Mouse (Mus musculus) adrenal gland, postnatal 36 days (tissue): ENCODE measurements at regions not wholly inside any gene's neighbourhood (a gene's known extent, or its start where the extent isn't known, plus 50 kb on each side); places are given as distances from the start of the nearest gene placed in this dataset.
"Not testable (repeated sequence)": the region's sequence is repeated elsewhere in the genome, so short reads cannot be mapped to it uniquely, and the experiment has no call there.

ENCODE experiments used
- DNase-seq, 2 experiments: peaks; one replicate each; pipeline ENCODE4 v3.0.0; 2021; ENCODE audit warnings: mixed read lengths in 1 of 2

DNA sequence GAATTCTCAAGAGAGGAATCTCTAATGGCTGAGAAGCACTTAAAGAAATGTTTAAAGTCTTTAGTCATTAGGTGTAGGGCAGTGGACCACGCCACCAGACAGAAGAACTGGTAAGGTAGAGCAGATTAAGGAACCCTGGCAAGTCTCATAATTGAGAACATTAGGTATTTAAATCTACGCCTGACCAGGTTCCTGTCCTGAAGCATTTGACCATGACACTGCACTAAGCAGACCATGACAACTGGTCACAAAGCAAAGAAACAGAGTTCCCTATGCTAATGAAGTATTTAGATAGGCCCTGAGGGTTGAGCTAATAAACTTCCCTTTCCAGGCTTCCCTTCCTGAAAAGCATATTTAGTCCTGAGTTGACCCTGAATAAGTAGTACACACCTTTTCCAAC, 562.3 kb downstream of the Cdh11 start:
- DNase-seq: no peak

DNA sequence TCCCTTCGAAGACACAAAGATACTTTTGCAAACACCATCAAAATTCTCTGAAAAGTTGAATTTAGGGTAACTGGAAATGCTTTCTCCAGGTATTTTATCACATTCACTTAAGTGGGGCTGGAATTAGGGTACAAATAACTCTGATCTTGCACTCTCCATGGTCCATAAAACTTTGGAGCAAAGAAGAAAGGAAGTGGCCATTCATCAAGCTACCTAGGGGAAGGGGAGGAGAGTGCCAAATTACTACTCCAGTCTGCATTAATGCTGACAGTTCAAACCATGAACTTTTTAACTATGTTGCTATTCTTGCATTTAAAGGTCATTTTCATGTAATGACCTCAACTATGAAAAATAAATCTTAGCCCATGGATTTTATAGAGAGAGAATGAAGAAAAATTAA, 579.8 kb downstream of the Cdh11 start:
- DNase-seq: no peak

DNA sequence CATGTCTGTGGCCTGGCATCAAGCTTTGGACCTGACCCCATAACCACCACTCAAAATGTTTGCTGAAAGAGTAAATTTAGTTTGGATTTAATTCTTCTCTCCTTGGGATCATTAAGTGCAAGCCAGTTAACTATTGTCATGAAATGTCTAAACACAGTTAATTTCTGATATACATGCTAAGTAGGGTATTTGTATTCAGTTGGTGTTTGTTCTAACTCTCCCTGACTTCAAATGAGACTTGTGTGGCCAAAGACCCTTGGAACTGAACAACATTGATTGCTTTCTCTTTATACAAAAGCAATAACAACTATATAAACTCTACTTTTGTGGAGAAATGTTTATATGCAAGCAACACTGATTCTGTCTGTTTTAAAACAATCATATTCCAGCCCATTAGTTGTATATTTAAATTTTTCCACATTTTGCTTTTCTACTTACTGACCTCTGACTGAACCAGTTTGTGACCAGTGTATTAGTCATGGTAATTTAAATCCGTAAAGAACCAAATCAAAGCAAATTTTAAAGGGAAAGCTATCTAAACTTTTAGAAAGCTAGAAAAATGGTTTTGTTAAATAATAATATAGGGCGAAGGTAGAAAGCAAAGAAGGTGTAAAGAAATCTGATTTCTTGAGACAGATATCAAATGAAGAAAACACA, 625.8 kb downstream of the Cdh11 start:
- DNase-seq: no peak

DNA sequence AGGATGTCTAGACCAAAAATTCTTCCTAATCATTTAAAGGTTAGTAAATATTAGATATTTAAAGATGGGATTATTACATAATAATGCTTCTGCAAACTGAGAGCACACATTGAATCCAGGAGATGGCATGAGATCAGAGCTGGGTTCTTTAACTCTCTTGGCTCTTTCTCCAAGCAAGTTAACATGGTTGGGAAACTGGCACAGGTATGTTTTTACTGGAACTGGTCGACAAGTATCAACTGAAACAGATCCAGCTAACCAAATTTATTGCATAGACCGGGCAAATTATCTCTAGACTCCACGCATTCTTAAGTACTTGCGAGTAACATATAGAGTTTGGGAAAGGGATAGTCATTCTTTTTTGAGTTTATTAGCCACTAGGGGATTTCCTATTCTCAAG, 666.8 kb downstream of the Cdh11 start:
- DNase-seq: no peak

DNA sequence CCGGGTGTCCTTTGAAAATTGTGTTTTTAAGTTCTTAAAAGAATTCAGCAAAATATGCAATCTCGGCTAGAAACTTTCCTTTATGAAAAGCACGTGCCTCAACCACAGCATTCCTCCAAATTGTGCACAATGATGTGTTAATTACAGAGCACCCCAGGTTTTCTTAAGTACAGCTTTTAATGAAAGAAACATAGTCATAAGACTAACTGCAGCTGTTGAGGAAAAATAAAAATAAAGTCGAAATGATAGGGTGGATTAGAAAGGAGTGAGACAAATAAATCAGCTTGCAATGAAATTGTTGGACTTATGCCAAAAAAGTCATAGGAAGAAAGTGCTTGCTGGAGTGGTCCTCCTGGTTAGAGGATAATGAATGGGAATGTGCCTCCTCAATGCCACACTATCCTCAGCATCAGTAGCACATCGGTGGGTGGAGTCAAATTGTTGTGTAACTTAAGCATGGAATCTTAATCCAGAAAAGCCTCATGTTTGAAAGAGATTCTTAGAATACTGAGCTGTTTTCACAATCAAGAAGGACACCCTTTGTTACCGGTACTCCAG, 668.5 kb downstream of the Cdh11 start:
- DNase-seq: no peak

DNA sequence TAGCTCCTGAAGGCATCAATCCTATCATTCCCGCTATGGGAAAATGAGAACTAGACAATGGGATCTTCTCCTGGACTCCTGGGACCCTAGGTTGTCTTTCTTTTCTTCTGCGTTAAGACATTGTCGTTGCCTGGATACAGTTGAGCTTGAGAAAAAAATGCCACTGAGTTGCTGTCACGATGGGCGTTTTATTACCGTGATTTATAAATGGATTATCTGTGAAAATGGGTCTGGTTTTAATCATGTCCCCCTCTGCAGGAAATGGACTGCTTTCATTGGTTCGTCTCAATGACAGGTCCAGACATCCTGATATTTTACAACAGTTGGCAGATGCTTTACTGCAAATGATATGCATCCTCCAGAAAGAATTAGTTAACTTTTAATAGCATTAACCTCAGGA, 681.7 kb downstream of the Cdh11 start:
- no peak for DNase-seq

DNA sequence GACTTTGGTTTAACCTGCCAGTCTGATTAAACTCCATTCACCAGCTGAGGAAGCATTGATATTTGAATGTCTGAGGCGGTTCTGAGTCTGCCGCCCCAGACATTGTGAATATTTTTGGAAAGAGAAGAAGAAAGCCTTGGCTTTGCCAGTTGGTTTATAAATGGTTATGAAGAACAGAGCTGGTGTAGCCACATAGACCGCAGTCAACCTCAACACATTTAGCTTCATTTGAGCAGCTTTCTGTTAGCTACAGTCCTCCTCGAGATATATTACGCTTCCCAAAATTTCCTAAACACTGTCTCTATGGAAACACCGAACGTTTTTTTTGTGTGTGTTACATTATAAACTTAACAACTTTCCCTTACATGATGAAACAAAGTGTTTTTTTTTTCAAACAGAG, 688.7 kb downstream of the Cdh11 start:
- no peak for DNase-seq

DNA sequence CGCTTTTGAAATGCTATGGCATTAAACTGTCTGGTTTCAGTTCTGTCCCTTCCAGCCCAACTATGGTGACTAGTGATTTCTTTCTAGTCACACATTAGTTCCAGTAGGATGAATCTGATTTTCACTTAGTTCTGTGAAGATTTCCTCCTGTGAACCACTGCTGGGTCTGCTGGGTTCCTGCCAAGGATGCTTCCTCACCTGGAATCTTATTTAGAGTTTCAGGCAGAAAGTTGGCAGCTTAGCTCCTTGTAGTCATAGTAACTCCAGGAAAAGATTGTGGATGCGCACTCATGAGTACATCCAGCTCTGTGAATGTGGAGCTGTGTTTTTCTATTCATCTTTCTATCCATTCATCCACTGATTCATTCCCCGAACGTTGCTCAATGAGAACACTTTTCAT, 699.5 kb downstream of the Cdh11 start:
- DNase-seq: no peak

DNA sequence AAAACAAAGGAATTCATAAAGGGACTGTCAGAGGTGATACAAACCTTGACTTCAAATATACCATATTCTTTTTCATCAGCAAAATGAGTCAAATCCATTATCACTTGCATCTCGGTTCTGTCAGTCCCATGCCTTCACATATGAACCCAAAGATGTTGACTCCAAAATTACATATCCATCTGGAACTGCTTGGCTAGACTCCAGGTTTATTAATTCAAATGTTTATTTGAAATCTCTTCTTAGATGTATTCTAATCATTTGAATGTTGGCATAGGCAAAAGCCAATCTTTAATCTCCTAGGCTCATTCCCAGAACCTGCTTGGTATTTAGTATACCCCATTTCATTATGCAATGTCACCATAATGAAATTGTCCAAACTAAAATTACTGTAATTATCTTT, 709.8 kb downstream of the Cdh11 start:
- no peak for DNase-seq

DNA sequence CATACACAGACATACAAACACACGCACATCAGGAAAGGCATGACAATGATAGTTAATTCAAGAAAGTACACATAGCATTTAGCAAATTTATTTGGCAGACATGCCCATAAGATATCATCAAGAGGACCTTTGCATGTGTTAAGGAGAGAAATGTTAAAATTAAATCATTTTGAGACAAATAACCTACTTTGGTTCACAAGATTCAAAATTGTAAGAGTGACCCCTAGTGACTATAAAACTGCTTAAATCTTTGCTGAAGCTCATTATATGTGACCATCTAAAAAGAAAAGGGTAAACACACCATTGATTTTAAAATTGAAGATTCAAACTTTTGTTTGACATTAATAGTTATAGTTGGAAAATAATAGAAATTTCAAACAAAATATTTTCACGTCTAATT, 721.3 kb downstream of the Cdh11 start:
- no peak for DNase-seq

DNA sequence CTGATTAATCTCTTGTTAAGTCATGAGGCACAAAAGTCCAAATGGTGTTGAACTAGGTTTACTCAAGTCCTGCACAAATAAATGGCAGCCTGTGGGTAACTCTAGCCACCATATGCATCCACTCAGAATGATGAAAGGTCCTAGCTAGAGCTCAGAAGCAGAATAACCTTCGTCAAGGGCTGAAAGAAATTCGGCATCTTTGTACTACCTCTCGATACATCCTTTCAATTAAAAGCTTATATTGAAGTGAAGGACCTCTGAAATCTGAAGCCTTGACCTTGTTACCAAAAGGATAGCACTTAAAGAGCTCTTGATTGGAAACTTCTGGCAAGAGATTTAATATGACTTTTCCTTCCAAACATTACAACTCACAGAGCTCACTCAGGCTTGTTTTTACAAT, 732.0 kb downstream of the Cdh11 start:
- no peak for DNase-seq

DNA sequence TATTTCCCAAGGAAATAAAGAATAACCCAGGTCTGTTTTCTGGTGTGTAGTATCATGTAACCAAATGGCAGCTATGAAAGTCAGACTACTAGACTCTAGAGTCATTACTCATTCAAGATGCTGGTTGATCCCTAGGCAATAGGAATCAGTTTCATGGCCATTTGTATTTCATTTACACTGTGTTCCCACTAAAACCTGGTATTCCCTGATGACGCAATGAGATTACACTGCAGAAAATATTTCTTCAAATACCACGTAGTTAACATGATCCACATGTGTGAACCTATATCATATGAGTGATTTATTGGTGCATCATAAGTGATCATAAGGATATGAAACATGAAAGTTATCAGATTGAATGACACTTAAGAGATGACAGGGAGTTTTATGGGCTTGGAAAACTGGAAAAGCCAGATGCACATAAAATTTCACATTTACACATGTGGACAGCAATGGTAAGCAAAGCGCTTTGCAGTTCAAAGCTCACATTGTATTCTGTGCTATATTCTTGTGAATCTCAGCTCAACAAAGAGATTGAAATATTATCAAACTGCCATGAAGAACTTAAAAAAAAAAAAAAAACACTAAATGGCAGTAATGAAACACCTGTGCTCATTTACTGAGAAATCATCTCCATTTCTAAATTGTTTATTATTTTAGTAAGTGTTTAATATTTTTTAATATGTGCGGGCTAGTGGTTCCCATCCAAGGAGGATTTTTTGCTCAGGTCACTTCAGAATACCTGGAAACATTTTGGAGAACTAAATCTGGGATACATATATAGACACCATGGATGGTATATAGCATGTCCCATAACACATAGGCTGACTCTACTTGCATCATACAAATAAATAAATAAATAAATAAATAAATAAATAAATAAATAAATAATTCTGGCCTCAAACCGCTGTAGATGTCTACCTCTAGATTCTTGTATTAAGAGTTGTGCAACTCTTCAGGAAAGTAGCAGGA, 758.2 kb downstream of the Cdh11 start:
- no peak for DNase-seq

DNA sequence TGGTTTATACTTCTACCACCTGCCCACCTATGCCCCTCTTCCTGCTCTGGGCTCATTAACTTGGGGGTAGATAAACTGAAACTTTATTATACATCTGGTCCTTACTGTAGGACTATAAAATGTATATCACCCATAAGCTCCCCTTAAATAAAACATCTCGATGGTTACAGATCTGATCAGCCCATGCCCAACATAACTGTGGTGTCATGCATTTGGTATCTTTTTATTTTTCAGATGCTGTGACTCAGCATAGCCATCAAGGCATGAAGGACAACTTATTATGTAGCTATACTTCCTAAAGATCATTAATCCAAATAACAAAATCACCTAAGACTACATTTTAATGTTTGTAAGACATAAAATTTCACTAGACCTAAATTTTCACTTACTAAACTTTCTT, 761.0 kb downstream of the Cdh11 start:
- no peak for DNase-seq

DNA sequence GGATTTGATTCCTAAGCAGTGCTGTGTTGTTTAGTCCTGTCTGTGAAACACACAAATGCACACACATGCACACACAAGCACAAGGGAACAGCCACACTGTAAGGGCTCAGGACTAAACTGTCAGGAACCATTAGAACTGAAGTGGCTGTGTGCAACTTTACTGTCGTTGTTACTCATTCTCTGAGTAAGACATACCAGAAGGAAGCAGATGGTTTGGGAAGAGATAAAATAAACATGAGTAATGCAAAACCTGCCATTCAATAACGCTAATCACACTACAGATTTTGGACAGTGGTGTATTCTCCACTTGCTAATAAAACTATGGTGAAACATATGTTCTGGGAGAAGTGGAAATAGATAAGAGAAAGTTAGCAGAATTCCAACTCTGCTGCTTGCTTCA, 767.7 kb downstream of the Cdh11 start:
- no peak for DNase-seq

DNA sequence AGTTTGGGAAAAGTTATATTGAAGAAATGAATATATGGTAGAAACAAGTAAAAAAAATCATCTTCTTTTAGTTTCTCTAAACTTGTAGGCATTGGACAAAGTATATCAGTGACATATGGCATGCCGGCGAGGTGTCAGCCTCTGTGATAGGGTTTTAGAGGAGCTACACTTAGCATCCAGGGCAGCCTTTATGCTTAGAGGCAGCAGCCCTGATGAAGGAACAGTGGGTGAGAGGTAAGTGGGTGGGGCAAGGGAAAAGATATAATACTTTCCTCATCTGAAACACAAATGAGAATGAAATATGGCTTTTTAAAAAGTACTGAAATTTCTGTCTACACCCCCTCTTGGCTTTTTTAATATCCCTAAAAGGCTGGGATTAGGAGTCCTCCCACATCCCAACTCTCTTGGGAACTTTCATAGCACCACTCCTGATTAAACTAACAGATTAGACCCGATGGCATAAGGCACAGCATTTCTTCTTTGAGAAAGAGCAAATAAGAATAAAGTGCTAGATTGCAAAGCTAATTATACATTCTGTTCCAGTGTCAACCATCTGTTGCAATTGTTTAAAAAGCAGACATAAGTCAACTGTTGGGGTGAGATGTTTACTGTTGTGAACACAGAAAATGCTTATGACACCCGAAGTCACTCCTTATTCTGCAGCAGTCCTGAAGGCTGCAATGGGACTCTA, 785.0 kb downstream of the Cdh11 start:
- no peak for DNase-seq

DNA sequence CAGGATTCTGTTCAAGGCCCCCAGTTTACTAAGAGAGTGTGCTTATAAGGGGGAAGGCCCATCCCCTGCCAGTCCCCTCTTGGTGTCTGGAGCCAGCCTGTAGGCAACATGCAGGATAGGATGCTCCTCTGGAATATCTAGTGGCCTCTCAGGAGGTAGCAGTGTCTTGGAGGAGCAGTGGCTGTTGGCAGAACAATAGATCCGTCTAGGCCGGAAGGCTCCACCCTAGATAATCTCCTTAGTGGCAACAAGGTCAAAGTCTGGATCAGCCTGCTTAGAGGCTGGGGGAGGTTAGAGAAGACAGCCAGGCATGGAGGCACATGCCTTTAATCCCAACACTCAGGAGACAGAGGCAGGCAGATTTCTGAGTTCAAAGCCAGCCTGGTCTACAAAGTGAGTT, 788.7 kb downstream of the Cdh11 start:
- not testable (repeated sequence) for DNase-seq

DNA sequence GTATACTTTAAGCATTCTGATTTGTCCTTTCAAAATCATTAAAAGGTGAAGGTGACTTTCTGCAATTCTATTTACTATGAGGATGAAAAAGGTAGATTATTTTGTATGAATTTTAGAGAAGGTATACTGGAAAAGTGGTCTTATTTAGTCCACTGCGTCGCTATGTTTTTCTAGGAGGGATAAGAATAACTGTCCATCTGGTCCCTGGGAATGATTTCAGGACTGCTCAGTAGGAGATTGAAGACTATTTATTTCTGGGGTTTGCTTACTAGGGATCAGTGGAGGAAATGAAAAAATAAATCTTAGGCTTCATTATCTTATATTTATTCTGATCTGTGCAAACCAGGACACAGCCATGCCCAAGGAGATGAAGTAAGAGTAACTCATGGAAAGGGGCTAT, 828.6 kb downstream of the Cdh11 start:
- DNase-seq: no peak

DNA sequence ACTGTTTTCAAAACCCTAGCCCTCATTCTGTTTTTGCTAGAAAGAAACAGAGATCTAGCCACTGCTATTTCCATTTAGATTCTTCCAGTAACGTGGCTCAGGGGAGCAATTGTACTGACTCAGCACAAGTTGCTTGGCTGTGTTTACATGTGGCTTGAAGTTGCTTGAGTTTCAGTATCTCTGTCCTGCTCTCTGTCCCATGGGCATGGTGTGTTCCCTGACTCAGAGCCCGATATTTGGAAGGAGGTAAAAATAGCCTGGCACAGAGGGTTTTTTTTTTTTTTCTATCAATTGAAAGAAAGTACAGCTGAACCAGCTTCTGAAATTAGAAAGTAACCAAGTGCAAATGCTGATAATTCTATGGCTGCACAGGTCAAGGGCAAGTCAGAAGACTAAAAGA, 834.8 kb downstream of the Cdh11 start:
- DNase-seq: peak in 1 of 2 experiments; percentile 2

DNA sequence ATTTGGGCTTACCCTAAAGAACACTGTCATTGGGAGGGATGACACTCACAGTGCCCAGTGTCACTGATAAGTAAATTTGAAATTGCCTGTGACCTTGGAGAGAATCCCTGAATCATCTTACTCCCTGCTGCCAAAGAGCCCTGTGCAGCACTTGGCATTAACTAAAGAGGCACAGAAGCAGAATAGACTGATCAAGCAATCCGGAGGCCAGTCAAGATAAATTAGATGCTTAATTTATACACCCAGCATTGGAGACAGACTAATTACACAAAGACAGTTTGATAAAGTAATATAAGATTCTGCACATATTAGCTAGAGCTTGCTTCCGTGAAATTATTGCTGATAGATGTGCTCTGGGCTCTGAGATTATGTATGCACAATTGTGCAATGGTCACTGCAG, 847.6 kb downstream of the Cdh11 start:
- no peak for DNase-seq

DNA sequence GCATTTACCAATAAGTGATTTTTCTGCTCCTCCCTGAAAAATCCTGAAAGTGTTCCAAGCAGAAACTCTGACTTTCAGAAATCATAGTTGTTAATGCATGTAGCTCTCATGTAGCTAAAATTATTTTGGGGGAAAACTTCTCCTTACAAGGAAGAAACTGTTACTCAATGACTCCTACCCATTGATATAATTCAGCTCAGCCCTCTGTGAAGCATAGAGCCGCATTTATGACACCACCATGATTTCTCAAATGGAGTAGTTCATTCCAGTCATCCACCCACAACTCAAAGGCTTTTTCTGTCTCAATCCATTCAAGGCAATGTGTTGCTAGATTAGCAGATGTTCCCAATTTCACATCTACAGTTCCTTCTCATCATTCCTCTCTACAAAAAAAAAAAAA, 871.8 kb downstream of the Cdh11 start:
- no peak for DNase-seq
